Mouse (Mus musculus) kidney, embryonic 14.5 days (tissue): ENCODE data around the gene Fam171a2. TPM values are rescaled to one million over a fixed set of nuclear protein-coding genes. Genes with fewer than 3 reads are reported as not detected.

Experiments
- ATAC-seq: fragments of 200-750 bp; cut with Nextera tagmentation; 2 replicates; pipeline ENCODE4 v1.8.0; 2017; ENCODE audit warnings: moderate number of reproducible peaks, mild to moderate bottlenecking, moderate TSS enrichment, moderate library complexity; ENCODE audit not compliant: low FRiP score, low TSS enrichment
- H3K27ac ChIP-seq: fragments of 300-500 bp; sonication (generic); 2 replicates; pipeline ENCODE4 v1.5.1; 2014; ENCODE audit warnings: low read depth, mild to moderate bottlenecking, low read length, moderate library complexity, mixed read lengths
- H3K27me3 ChIP-seq: fragments of 300-500 bp; sonication (generic); 2 replicates; pipeline ENCODE4 v1.6.1; 2014; ENCODE audit warnings: mild to moderate bottlenecking, low read length; ENCODE audit not compliant: control insufficient read depth, insufficient read depth
- H3K36me3 ChIP-seq: fragments of 300-500 bp; sonication (generic); 2 replicates; pipeline ENCODE4 v1.6.1; 2014; ENCODE audit warnings: low read length, mixed read lengths; ENCODE audit not compliant: control insufficient read depth, insufficient read depth
- H3K4me1 ChIP-seq: fragments of 300-500 bp; sonication (generic); 2 replicates; pipeline ENCODE4 v1.6.1; 2014; ENCODE audit warnings: low read length, mixed read lengths; ENCODE audit not compliant: control insufficient read depth, insufficient read depth
- H3K4me2 ChIP-seq: fragments of 300-500 bp; sonication (generic); replicated peaks from 2 replicates; pipeline ENCODE4 v1.6.1; 2014; ENCODE audit warnings: low read depth, mild to moderate bottlenecking, low read length
- H3K4me3 ChIP-seq: fragments of 300-500 bp; sonication (generic); 2 replicates; pipeline ENCODE4 v1.5.1; 2014; ENCODE audit warnings: mild to moderate bottlenecking, low read length
- H3K9ac ChIP-seq: fragments of 300-500 bp; sonication (generic); 2 replicates; pipeline ENCODE4 v1.6.1; 2014; ENCODE audit warnings: low read depth, mild to moderate bottlenecking, low read length, moderate library complexity
- H3K9me3 ChIP-seq: fragments of 300-500 bp; sonication (generic); 2 replicates; pipeline ENCODE4 v1.6.1; 2016; ENCODE audit warnings: low read length; ENCODE audit not compliant: control insufficient read depth
- WGBS: fragments of 180-500 bp; shearing (Covaris S2); extraction: QIAGEN DNeasy Blood & Tissue Kit; methylation state at CpG from one replicate; pipeline ENCODE4 v1.1.7; 2014; 5-methylcytosine and 5-hydroxymethylcytosine counted together
- polyA plus RNA-seq: library from polyadenylated mRNA; unstranded; fragments of >200 nt; fragmentation: Nextera tagmentation; extraction: Ambion mirVana; gene quantifications from 2 replicates; pipeline ENCODE4 v1.2.1, GENCODE M21; 2014

Fam171a2 gene
- polyA plus RNA-seq = 12.3 and 14.7 TPM in 2 replicates

DNA sequence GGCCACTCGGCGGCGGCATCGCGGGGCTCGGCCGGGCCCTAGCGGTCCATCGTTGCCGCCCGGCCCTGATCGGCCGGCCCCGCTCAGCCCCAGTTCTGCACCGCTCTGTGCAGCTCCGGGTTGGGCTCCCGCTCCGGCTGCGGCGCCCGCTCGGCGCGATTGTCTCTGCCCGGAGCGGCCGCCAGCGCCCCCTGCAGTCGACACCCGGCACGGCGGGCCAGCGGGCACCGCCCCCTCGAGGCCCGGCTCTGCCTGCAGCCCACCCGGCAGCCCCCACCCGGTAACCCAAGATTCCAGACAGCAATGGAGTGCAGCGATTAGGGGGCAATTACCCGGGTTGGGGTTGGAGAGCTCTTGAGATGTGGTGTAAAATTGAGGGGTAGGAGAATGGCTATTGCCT, at the start of gene Fam171a2:
TSS of gene Fam171a2 (minus strand) at position 186 of the 400 bp plus-strand sequence.
- Histone ChIP-seq H3K9me3 (no peaks in the 10 kb centered on the region), H3K4me3 (peak within 1 kb of the TSS; percentile 94), H3K4me2 (peak within 1 kb of the TSS; percentile 82), H3K27me3 (peaks cover 4% of the 10 kb centered on the region; the same call in 1 of the 2 replicates), H3K27ac (peak within 1 kb of the TSS; percentile 90), H3K36me3 (peaks cover 9% of the 10 kb centered on the region), H3K9ac (peak within 1 kb of the TSS; percentile 97), H3K4me1 (peaks cover 39% of the 10 kb centered on the region)
- under 1% methylated on average over 38 of the region's 40 CpGs for WGBS
- peak; percentile 72 for ATAC-seq

DNA sequence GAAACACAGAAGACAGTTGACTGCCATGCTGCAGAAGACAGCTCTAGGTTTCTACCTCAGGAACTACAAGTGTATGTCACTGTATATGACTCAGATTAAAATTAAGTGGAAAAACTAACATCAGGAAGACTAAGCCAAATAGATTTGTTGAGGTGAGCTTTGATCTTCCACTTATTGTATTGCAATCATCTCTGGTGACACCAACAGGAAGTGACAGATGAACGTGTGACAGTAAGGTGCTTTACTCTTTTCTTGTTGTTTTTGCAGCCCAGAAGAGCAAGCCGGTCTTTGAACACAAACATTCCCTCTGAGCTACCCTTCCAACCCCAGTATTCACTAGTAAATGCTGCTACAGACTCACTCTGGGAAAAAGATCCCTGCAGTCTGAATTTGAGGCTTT, 49.2 kb upstream of the Fam171a2 start:
- Histone ChIP-seq H3K4me1 (no peaks in the 10 kb centered on the region), H3K4me3 (no peak overlapping the region), H3K4me2 (no peak overlapping the region), H3K27ac (no peak overlapping the region), H3K36me3 (peaks cover 66% of the 10 kb centered on the region), H3K9ac (no peak overlapping the region), H3K27me3 (no peaks in the 10 kb centered on the region), H3K9me3 (no peaks in the 10 kb centered on the region)
- WGBS = 58% methylated on average over 2 of the region's 2 CpGs
- no peak for ATAC-seq

DNA sequence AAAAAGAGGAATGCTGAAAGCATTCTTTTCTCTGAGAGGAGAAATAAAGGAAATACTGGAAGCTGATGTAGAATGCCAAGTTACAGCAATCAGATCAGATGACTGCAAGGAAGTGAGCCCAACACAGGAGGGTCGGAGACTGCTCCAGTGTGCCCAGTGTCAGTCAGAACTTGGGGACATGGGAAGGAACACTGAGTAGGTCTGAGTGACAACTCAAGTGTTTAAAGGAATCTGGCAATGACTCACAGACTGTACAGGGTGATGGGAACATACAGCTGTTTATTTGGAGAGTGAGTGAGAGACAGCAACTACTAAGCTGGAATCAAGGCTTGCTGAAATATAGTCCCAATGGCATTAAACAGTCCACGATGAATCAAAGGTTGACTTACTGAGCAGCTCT, 48.7 kb upstream of the Fam171a2 start:
- Histone ChIP-seq H3K4me2 (no peak overlapping the region), H3K9ac (no peak overlapping the region), H3K36me3 (peaks cover 60% of the 10 kb centered on the region), H3K27me3 (no peaks in the 10 kb centered on the region), H3K27ac (no peak overlapping the region), H3K4me1 (no peaks in the 10 kb centered on the region), H3K9me3 (no peaks in the 10 kb centered on the region), H3K4me3 (no peak overlapping the region)
- ATAC-seq = no peak
- WGBS = 91% methylated on average over 2 of the region's 2 CpGs

DNA sequence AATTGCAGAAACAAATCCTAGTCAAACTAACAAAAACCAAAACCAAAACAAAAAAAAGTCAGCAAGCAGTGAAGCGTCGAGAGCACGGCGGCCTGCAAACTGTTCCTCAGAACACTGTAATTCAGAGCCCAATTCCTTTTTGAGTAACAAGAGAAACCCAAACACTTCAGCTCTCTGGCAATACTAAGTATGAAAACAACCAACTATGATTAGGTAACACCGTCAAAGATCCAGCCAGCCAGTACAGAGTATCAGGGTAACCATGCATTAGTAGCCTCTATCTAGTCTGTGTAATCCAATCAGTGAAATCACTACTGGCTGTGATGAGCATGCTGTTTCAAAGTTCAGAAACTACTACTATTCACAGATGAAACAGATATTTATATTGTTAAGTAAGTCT, 48.3 kb upstream of the Fam171a2 start:
- H3K4me1 ChIP-seq = no peaks in the 10 kb centered on the region
- ATAC-seq = no peak
- 98% methylated on average over 5 of the region's 5 CpGs for WGBS
- H3K27ac ChIP-seq = no peak overlapping the region
- H3K27me3 ChIP-seq = no peaks in the 10 kb centered on the region
- no peak overlapping the region for H3K4me2 ChIP-seq
- no peak overlapping the region for H3K4me3 ChIP-seq
- H3K9ac ChIP-seq = no peak overlapping the region
- no peaks in the 10 kb centered on the region for H3K9me3 ChIP-seq
- H3K36me3 ChIP-seq = peaks cover 56% of the 10 kb centered on the region

DNA sequence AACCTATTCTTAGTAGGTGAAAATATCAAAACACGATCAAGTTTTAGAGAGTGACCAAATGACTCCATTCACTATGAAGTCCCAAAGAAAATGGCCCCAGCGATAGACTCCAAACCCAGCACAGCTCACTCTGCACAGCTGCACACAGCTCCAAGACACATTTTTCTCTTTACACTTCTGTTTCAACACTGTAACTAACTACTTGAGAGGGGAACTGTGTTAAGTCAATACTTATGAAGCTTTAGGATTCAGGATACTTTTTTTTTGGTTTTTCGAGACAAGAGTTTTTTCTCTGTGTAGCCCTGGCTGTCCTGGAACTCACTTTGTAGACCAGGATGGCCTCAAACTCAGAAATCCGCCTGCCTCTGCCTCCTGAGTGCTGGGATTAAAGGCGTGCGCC, 47.6 kb upstream of the Fam171a2 start:
- Histone ChIP-seq H3K27me3 (no peaks in the 10 kb centered on the region), H3K4me2 (no peak overlapping the region), H3K36me3 (peaks cover 50% of the 10 kb centered on the region), H3K4me3 (no peak overlapping the region), H3K4me1 (no peaks in the 10 kb centered on the region), H3K27ac (no peak overlapping the region), H3K9ac (no peak overlapping the region), H3K9me3 (no peaks in the 10 kb centered on the region)
- 94% methylated on average over 6 of the region's 6 CpGs for whole genome bisulfite sequencing
- no peak for ATAC-seq

DNA sequence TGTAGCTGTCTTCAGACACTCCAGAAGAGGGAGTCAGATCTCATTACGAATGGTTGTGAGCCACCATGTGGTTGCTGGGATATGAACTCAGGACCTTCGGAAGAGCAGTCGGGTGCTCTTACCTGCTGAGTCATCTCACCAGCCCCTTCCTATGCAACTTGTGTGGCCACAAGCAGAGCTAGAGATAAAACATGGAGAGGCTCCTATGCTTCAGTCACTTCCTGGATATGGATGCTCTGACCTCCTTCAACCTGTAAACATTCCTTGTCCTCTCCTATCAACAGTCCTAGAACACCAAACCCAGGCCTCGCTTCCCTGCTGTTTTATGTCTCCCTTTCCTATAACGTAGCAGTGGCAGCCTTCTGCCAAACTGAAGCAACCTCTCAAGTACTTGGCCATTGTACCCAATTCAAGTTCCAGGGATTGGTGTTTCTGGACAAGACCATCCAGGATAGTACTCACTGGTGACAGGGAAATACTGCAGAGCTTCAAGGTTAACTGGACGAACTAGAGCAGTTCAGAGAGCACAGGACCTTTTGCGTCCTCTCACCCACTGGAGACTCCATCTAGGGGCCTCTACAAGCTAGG, 46.7 kb upstream of the Fam171a2 start:
- WGBS = 87% methylated on average over 7 of the region's 7 CpGs
- H3K9me3 ChIP-seq = no peaks in the 10 kb centered on the region
- no peak overlapping the region for H3K9ac ChIP-seq
- no peaks in the 10 kb centered on the region for H3K4me1 ChIP-seq
- H3K27me3 ChIP-seq = no peaks in the 10 kb centered on the region
- no peak overlapping the region for H3K4me3 ChIP-seq
- H3K27ac ChIP-seq = no peak overlapping the region
- peaks cover 40% of the 10 kb centered on the region for H3K36me3 ChIP-seq
- no peak for ATAC-seq
- no peak overlapping the region for H3K4me2 ChIP-seq

DNA sequence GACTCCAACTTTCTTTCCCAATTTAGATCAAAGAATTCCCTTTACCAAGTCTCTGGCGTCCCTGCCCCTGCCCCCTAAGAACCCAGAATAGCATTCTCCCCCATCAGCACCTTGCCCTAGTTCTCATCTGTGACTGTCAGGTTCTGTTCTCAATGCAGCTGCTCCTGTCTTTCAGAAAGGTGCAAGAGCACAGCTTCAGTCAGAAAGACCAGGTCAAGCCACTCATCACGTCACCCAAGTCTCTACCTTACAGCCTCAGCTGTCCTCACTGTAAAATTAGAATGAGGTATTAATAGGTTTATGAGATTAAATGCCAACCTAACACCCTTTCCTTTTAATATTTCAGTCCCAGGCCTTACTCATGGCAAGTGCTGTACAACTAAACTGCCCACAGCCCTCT, 45.8 kb upstream of the Fam171a2 start:
- no peak for ATAC-seq
- H3K36me3 ChIP-seq = peaks cover 34% of the 10 kb centered on the region
- WGBS = 85% methylated on average over 2 of the region's 2 CpGs

DNA sequence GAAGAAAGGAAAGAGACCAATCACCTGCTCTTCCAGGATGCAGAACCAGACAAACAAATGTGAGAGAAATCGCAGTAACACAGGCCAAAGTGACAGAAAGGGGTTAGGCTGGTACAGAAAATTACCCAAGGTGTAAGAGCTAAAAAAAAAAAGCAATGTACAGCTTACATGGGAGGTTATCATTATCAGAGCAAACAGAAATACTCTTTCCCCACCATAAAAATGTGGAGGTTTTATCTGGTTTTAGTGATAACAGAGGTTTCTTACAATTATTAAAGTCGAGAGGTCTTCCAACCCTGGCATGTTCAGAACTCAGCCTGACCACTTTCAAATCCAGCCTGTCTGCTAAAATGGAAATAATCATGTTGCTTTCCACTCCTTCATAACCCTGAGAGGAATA, 40.4 kb upstream of the Fam171a2 start:
- peaks cover 34% of the 10 kb centered on the region for H3K36me3 ChIP-seq
- ATAC-seq = no peak
- WGBS = 93% methylated on average over 2 of the region's 2 CpGs

More for the DNA sequence above, 45.8 kb upstream of the Fam171a2 start:
- Histone ChIP-seq H3K4me1 (no peaks in the 10 kb centered on the region), H3K4me2 (no peak overlapping the region), H3K27me3 (no peaks in the 10 kb centered on the region), H3K4me3 (no peak overlapping the region), H3K27ac (no peak overlapping the region), H3K9me3 (no peaks in the 10 kb centered on the region), H3K9ac (no peak overlapping the region)

DNA sequence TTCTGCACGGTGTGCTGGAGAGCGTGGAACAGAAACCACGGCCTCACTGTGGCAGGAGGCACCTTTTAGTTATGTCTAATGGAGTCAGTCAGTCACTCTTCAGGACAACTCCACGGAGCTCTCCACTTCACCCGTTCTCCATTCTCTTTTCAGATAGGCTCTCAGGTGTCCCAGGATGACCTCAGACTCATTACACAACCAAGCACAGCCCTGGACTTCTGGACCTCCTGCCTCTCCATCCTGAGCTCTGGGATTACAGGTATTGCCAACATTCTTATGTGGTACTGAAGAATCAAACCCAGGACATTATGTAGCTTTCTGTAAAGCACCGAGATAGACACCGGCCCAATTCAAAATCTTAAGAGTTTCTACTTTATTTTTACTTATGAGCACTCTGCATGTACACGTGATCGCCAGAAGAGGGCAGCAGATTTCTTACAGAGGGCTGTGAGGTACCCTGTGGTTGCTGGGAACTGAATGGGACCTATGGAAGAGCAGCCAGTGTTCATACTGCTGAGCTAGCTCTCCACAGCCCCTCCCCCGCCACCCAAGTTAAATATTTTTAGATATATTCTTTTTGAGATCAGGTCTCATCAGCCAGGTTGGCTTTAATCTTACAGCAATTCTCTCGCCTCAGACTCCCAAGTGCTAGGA, 39.4 kb upstream of the Fam171a2 start:
- H3K9me3 ChIP-seq = no peaks in the 10 kb centered on the region
- 73% methylated on average over 11 of the region's 11 CpGs for WGBS
- H3K4me3 ChIP-seq = no peak overlapping the region
- peak; percentile 81; the same call in 1 of the 2 replicates for ATAC-seq
- peaks cover 36% of the 10 kb centered on the region for H3K36me3 ChIP-seq
- H3K27me3 ChIP-seq = no peaks in the 10 kb centered on the region
- no peak overlapping the region for H3K27ac ChIP-seq
- no peak overlapping the region for H3K9ac ChIP-seq
- no peak overlapping the region for H3K4me2 ChIP-seq
- no peaks in the 10 kb centered on the region for H3K4me1 ChIP-seq

More for the DNA sequence above, 40.4 kb upstream of the Fam171a2 start:
- no peak overlapping the region for H3K4me3 ChIP-seq
- no peak overlapping the region for H3K27ac ChIP-seq
- H3K9me3 ChIP-seq = no peaks in the 10 kb centered on the region
- H3K4me1 ChIP-seq = no peaks in the 10 kb centered on the region
- no peaks in the 10 kb centered on the region for H3K27me3 ChIP-seq
- no peak overlapping the region for H3K4me2 ChIP-seq
- H3K9ac ChIP-seq = no peak overlapping the region
